In the genomic region with DNA sequence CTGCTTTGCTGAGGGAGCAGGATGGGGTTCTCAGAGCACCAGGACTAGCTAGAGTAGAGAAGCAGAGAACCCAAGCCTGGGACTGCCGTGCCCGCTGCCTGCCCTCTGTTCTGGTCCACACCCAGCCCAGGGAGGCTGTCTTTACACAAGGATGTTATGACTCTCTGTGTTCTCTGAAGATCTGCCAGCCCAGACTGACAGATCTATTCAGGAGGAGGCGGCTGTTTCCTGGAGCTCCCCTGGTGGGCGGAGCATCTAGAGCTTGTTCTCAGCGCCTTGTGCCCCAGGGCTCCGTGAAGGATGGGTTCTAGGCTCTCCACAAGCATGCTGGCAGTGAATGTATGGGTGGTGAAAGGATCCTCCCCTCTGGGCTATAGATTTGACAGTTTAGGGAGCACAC, we compare ENCODE assay signal across 10 mouse cellular contexts. TPM values are rescaled to one million over a fixed set of nuclear protein-coding genes. Genes with fewer than 3 reads are reported as not detected.
A peak's percentile ranks its signal among the peaks of the same experiment; 100 is the strongest.
DNase-seq lines count a peak whose midpoint lies in the region; ATAC-seq and TF ChIP-seq lines count a peak whose summit lies in the region.
"Had no signal": no experiment of that assay in that cellular context is flagged by ENCODE, and none has a peak within 500 bp of the region (broad histone marks: within the 10 kb centered on the region; RNA-seq: fewer than 3 reads in every experiment).

No protein-coding gene starts in this region.

- peak; percentile 42 for TF ChIP-seq CTCF in layer of hippocampus, adult 2 months (conservative IDR thresholded peaks at IDR 0.05)

- H3K27me3 ChIP-seq in kidney, embryonic 14.5 days (ENCODE audit: control insufficient read depth, insufficient read depth, low read length) = no peaks in the 10 kb centered on the region
- no peaks in the 10 kb centered on the region for H3K27me3 ChIP-seq in forebrain, embryonic 14.5 days (replicated peaks; ENCODE audit: control insufficient read depth, insufficient read depth, low read length)

- H3K4me3 ChIP-seq in kidney, embryonic 14.5 days (ENCODE audit: low read length) = no peak overlapping the region
- no peak overlapping the region for H3K4me3 ChIP-seq in forebrain, embryonic 14.5 days (ENCODE audit: low read depth, low read length)
- no peak overlapping the region for H3K4me3 ChIP-seq in layer of hippocampus, adult 2 months
- H3K4me3 ChIP-seq: heart, adult 2 months had no signal

- no peaks in the 10 kb centered on the region for H3K9me3 ChIP-seq in kidney, embryonic 14.5 days (ENCODE audit: control insufficient read depth, low read length)
- H3K9me3 ChIP-seq in forebrain, embryonic 14.5 days (replicated peaks; ENCODE audit: control insufficient read depth, low read length) = no peaks in the 10 kb centered on the region

- H3K9ac ChIP-seq in kidney, embryonic 14.5 days (ENCODE audit: low read depth, low read length) = no peak overlapping the region
- H3K9ac ChIP-seq in forebrain, embryonic 14.5 days (ENCODE audit: low read length) = no peak overlapping the region

- no peak overlapping the region for H3K27ac ChIP-seq in kidney, embryonic 14.5 days (ENCODE audit: low read depth, low read length)
- no peak overlapping the region for H3K27ac ChIP-seq in forebrain, embryonic 14.5 days (ENCODE audit: low read depth, low read length)
- peak overlapping the region; percentile 68 for H3K27ac ChIP-seq in layer of hippocampus, adult 2 months
- H3K27ac ChIP-seq: heart, adult 2 months had no signal

- peaks cover 49% of the 10 kb centered on the region for H3K4me1 ChIP-seq in kidney, embryonic 14.5 days (ENCODE audit: control insufficient read depth, insufficient read depth, low read length)
- H3K4me1 ChIP-seq in forebrain, embryonic 14.5 days (ENCODE audit: control insufficient read depth, insufficient read depth, low read length) = peaks cover 12% of the 10 kb centered on the region

- no peak overlapping the region for H3K4me2 ChIP-seq in kidney, embryonic 14.5 days (replicated peaks; ENCODE audit: low read depth, low read length)
- H3K4me2 ChIP-seq in forebrain, embryonic 14.5 days (ENCODE audit: low read length) = no peak overlapping the region

- 46% methylated on average over 6 of the region's 6 CpGs for WGBS in kidney, embryonic 14.5 days
- WGBS in forebrain, embryonic 14.5 days = 38% methylated on average over 6 of the region's 6 CpGs

- peaks cover 12% of the 10 kb centered on the region; the same call in 1 of the 2 replicates for H3K36me3 ChIP-seq in kidney, embryonic 14.5 days (ENCODE audit: control insufficient read depth, insufficient read depth, low read length)
- no peaks in the 10 kb centered on the region for H3K36me3 ChIP-seq in forebrain, embryonic 14.5 days (ENCODE audit: control insufficient read depth, insufficient read depth, low read length)

- DNase-seq in kidney, adult 11 months = peak; percentile 24
- DNase-seq in ES-CJ7 (ENCODE audit: low read depth, low spot score) (peak; percentile 38), adipocyte (ENCODE audit: low spot score) (no peak)
- DNase-seq in forebrain, embryonic 14.5 days (ENCODE audit: low spot score) = peak; percentile 57
- peak; percentile 48 to 66 for DNase-seq in layer of hippocampus, adult 2 months (ENCODE audit: low spot score in 2 of 2)
- peak; percentile 20 to 30 for DNase-seq in thymus, adult 18-20 months

- ATAC-seq in kidney, embryonic 14.5 days (ENCODE audit: low FRiP score, low TSS enrichment) = no peak
- 0 out of 2 replicates have a peak, but pooled peaks have one; percentile 37 for ATAC-seq in forebrain, embryonic 14.5 days
- ATAC-seq in granulocyte monocyte progenitor cell, adult 5-6 weeks (replicated peaks; ENCODE audit: poor library complexity, severe bottlenecking) = no peak

RNA-seq across cellular contexts. Expression of a gene that starts 21.3 kb away (rescaled TPM):
- 0.09 and 0.57 TPM in 2 replicates for polyA plus RNA-seq in kidney, embryonic 14.5 days (2014; fragmentation: Nextera tagmentation; extraction: Ambion mirVana)
- 0.48 and 1.1 TPM in 2 replicates for polyA plus RNA-seq in forebrain, embryonic 14.5 days (2014; fragmentation: Nextera tagmentation; extraction: Ambion mirVana)
- total RNA-seq in layer of hippocampus, adult 2 months (2021) = under 1 TPM; 0.29 to 0.49 TPM
- not detected in 2 replicates for total RNA-seq in granulocyte monocyte progenitor cell, adult 5-6 weeks (2014; fragmentation: Nextera tagmentation)
- total RNA-seq in granulocyte monocyte progenitor cell, adult 5-6 weeks (2017) = not detected in 2 replicates
- total RNA-seq: heart, adult 2 months had no signal
- polyA plus RNA-seq: liver, embryonic 16.5 days had no signal
